Comparison of ENCODE assay signal across 8 mouse cellular contexts in genomic region chr17:69105799-69106401, GRCm38 (mm10). TPM values are rescaled to one million over a fixed set of nuclear protein-coding genes. Genes with fewer than 3 reads are reported as not detected.
A peak's percentile ranks its signal among the peaks of the same experiment; 100 is the strongest.
DNase-seq lines count a peak whose midpoint lies in the region; ATAC-seq and TF ChIP-seq lines count a peak whose summit lies in the region.

No protein-coding gene starts in this region.

- H3K27ac ChIP-seq in left cerebral cortex, adult 2 months: no peak overlapping the region
- H3K27ac ChIP-seq in midbrain, embryonic 13.5 days: no peak overlapping the region

- H3K4me3 ChIP-seq in left cerebral cortex, adult 2 months: no peak overlapping the region
- H3K4me3 ChIP-seq in midbrain, embryonic 13.5 days (replicated peaks): no peak overlapping the region

- no peak overlapping the region for H3K4me2 ChIP-seq in midbrain, embryonic 13.5 days (replicated peaks)

- H3K36me3 ChIP-seq in midbrain, embryonic 13.5 days: no peaks in the 10 kb centered on the region

- H3K9ac ChIP-seq in midbrain, embryonic 13.5 days (replicated peaks): no peak overlapping the region

- TF ChIP-seq CTCF in left cerebral cortex, adult 2 months (IDR thresholded peaks at IDR 0.05): peak; percentile 70

- no peaks in the 10 kb centered on the region for H3K4me1 ChIP-seq in midbrain, embryonic 13.5 days (replicated peaks)

- intact Hi-C loops in heart, postnatal 25 days (cut with DNase I): loop anchor here (1.0 to 2.0 kb wide), 2 partner anchors 225 to 929 kb away; no protein-coding TSS in a partner anchor
- intact Hi-C loops in heart, postnatal 10 days (cut with DNase I): loop anchor here (1.0 to 10.0 kb wide), 3 partner anchors 224 to 1231 kb away; no protein-coding TSS in a partner anchor
- intact Hi-C loops in left cerebral cortex, adult 2 months (cut with DNase I): loop anchor here (1.0 to 5.0 kb wide), 3 partner anchors 225 to 1244 kb away; no protein-coding TSS in a partner anchor

- no peaks in the 10 kb centered on the region for H3K9me3 ChIP-seq in midbrain, embryonic 13.5 days

- WGBS in midbrain, embryonic 13.5 days: 38% methylated on average over 5 of the region's 5 CpGs

- DNase-seq in heart, adult 11 months: peak; percentile 36
- DNase-seq in heart, postnatal 25 days (ENCODE audit: low spot score): no peak
- peak; percentile 36 for DNase-seq in Muller cell, postnatal 12 days (ENCODE audit: inconsistent ontology term)
- DNase-seq in heart, postnatal 10 days: peak; percentile 45 to 77
- DNase-seq in left cerebral cortex, adult 2 months (ENCODE audit: extremely low spot score in 1 of 2, low spot score in 2 of 2): peak; percentile 44 to 51

- peaks cover 3% of the 10 kb centered on the region; the same call in 1 of the 2 replicates for H3K27me3 ChIP-seq in midbrain, embryonic 13.5 days

- ATAC-seq in common myeloid progenitor, adult 5-6 weeks (replicated peaks; ENCODE audit: low read depth, poor library complexity, severe bottlenecking): 0 out of 2 replicates have a peak, but pooled peaks have one; percentile 56
- peak; percentile 63 for ATAC-seq in midbrain, embryonic 13.5 days
- ATAC-seq in inflammation-experienced regulatory T-cells, adult 6 months: no peak

RNA-seq across cellular contexts. Expression of gene Epb41l3, which starts 30.4 kb away (rescaled TPM):
- total RNA-seq in heart, postnatal 25 days (2021): 10 to 100 TPM; 14.7 to 15.5 TPM
- total RNA-seq in common myeloid progenitor, adult 5-6 weeks (2017): 3.0 and 3.2 TPM in 2 replicates
- total RNA-seq in heart, postnatal 10 days (2021): 10 to 100 TPM; 28.7 to 29.0 TPM
- total RNA-seq in left cerebral cortex, adult 2 months (2021): 100 to 1,000 TPM; 219 to 242 TPM
- 53.9 and 62.7 TPM in 2 replicates for polyA plus RNA-seq in midbrain, embryonic 13.5 days (2015; fragmentation: Nextera tagmentation; extraction: Ambion mirVana)
- under 1 TPM; 0.16 to 0.98 (median 0.34) TPM for polyA plus RNA-seq in inflammation-experienced regulatory T-cells, adult 6 months (2017; shearing (Covaris generic))

Comparison
In these comparisons a context has a peak if more than half of its experiments do, and no peak if none do; other contexts are left out.
1. RNA of gene Epb41l3, which starts 30.4 kb away (total RNA-seq): 219 to 242 TPM in left cerebral cortex, adult 2 months; 28.7 to 29.0 TPM in heart, postnatal 10 days, 14.7 to 15.5 TPM in heart, postnatal 25 days and 3.0 to 3.2 TPM in common myeloid progenitor, adult 5-6 weeks; every median in the first group is over 4 times any median in the second.